Mouse (Mus musculus): ENCODE measurements at regions not wholly inside any gene's neighbourhood (a gene's known extent, or its start where the extent isn't known, plus 50 kb on each side); places are given as distances from the start of the nearest gene placed in this dataset.

DNA sequence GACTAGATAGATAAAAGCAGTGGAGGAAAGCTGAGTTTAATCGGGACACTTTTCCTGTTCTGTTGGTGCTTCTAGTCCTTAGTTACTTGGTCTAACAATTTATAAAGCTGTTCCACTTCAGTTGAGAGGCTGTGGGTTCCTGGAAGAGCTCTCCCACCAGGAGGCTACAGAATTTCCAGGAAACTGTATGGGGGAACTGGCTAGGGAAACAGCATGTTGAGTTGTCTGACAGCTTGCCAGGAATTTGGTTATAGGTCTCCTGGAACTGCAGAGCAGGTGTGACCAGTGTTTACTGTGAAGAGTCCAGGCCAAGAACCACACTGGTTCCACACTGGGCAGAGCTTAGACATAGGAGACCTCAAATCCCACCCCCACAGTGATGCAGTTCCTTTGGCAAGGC lies 65.0 kb upstream of the Pik3cg start:
- Histone ChIP-seq H3K4me3 (no peak overlapping the region), H3K27ac (no peak overlapping the region)
- DNase-seq (ENCODE audit: low spot score in 2 of 2): no peak
- TF ChIP-seq CTCF (conservative IDR thresholded peaks at IDR 0.05): no peak

DNA sequence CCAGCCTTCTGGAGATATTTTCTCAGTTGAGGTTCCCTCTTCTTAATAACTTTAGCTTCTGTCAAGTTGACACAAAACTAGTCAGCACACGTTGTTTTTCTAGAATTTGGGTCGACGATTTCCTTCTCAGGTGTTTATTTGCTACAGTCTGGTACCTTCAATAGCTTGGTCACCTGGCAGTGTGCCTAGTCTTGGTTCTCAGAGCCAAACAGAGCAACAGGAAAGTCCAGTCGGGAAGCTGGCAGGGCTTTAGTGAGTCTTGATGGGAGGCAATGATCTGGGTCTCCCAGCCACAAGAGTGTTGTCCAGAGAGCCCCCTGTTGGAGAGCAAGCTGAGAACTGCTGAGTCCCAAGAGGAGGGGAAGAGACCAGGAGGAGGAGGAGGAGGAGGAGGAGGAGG lies 71.4 kb upstream of the Pik3cg start:
- Histone ChIP-seq H3K27ac (no peak overlapping the region), H3K4me3 (no peak overlapping the region)
- TF ChIP-seq CTCF (conservative IDR thresholded peaks at IDR 0.05): no peak
- no peak for DNase-seq (ENCODE audit: low spot score in 2 of 2)

DNA sequence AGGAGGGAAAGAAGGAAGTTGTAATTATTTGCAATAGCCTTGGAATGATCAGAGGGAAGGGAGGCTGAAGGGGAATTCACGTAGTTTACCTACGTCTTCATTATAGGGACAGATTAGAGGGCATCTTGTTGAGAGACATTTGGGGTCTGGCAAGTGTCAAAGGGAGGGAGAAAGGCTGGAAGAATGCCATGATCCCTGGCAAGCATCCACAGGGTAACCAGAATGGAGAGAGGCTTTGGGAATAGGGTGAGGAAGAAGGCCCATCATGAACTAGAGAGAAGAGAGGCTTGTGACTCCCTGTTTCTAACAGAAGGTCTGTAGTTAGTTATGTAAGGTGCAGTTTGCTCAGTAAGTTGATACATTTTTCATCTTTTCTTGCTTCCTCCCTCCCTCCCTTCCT lies 71.8 kb upstream of the Pik3cg start:
- TF ChIP-seq CTCF (conservative IDR thresholded peaks at IDR 0.05): no peak
- DNase-seq (ENCODE audit: low spot score in 2 of 2): no peak
- no peak overlapping the region for H3K4me3 ChIP-seq
- no peak overlapping the region for H3K27ac ChIP-seq

DNA sequence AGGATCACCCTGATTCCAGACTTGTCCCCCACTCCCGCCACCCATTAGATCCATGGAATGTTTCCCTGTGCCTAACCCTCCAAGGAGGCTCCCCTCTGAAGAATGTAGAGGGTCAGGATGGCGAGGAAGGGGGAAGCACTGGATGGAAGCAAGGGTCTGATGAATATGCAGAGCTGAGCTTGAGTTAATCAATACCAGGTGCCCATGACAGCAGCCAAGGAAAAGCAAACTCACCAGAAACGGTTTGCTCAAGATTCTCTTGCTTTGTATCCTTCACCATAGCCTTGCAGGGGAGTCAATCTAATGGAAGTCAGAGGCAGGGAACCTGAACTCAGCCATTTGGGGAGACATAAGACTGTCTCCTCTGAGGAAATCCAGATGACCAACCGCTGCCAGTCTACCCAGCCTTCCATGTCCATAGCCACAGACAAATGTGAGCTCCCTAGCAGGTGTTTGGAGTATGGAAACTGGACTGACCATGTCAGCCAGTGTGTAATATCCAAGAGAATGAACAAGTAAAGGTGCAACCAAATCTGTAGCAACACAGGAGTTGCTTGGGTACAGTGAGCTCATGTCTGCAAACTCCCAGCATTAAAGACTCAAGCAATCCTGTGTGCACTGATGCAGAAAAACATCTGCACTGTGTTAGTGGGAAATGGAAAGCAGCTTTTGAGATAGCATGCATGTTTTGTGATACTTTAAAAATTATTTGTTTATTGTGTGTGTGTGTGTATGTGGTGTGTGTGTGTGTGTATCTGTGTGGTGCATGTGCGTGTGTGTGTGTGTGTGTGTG lies 74.1 kb upstream of the Pik3cg start:
- Histone ChIP-seq H3K4me3 (no peak overlapping the region), H3K27ac (no peak overlapping the region)
- DNase-seq (ENCODE audit: low spot score in 2 of 2): no peak
- TF ChIP-seq CTCF (conservative IDR thresholded peaks at IDR 0.05): no peak

DNA sequence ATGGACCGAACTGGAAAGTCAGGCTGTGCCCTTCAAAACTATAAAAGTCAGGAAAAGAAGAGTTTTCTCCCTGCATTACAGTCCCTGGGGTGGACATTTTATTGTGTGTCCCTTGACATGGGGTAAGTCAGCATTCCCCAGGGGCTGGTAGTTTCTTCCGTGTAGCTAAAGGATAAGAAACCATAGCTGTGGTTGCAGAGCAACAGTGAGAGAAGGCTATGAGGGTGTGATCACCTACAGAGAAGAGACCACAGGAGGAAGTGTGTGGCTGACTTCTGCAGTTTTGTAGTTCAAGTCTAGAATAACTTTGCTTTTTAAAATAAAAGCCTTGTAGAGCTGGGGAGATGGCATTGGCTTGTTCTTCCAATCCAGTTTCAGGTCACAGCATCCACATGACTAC lies 76.6 kb upstream of the Pik3cg start:
- TF ChIP-seq CTCF (conservative IDR thresholded peaks at IDR 0.05): no peak
- no peak for DNase-seq (ENCODE audit: low spot score in 2 of 2)
- Histone ChIP-seq H3K4me3 (no peak overlapping the region), H3K27ac (no peak overlapping the region)

DNA sequence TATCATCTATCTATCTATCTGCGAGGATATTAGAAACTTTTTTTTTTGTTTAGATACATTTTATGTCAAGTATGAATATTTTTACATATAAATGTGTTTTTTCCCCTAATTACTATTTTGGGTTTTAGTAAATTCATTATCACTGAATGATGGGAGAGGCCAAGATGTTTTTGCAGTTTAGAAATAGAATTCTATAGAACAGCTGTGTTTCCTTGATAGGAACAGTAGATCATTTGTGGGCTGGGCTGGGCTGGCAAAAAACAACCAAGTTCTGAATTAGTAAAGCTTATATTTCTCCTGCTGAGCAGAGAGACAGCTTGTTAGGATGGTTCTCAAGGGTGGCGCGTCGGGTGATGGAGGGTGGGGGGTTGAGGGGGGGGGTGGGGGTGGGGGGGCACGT lies 78.2 kb upstream of the Pik3cg start:
- DNase-seq (ENCODE audit: low spot score in 2 of 2): no peak
- no peak overlapping the region for H3K27ac ChIP-seq
- TF ChIP-seq CTCF (conservative IDR thresholded peaks at IDR 0.05): no peak
- no peak overlapping the region for H3K4me3 ChIP-seq

DNA sequence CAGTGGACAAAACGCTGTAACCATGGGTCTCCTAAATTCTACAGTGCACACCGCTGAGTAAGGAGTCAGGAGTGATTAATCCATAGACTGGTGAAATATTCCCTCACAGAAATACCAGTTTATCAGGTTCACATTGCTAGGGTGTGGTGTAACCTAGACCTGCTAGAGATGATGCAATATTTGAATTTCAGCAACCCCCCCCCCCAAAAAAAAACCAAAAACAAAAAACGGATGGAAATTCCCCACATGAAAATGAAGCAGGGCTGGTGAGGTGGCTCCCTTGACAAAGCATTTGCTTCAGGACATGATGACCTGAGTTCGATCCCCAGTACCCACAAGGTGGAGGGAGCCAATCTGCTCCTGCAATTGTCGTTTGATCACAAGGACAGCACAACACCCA lies 82.7 kb upstream of the Pik3cg start:
- no peak for DNase-seq (ENCODE audit: low spot score in 2 of 2)
- Histone ChIP-seq H3K4me3 (no peak overlapping the region), H3K27ac (no peak overlapping the region)
- no peak for TF ChIP-seq CTCF (conservative IDR thresholded peaks at IDR 0.05)

DNA sequence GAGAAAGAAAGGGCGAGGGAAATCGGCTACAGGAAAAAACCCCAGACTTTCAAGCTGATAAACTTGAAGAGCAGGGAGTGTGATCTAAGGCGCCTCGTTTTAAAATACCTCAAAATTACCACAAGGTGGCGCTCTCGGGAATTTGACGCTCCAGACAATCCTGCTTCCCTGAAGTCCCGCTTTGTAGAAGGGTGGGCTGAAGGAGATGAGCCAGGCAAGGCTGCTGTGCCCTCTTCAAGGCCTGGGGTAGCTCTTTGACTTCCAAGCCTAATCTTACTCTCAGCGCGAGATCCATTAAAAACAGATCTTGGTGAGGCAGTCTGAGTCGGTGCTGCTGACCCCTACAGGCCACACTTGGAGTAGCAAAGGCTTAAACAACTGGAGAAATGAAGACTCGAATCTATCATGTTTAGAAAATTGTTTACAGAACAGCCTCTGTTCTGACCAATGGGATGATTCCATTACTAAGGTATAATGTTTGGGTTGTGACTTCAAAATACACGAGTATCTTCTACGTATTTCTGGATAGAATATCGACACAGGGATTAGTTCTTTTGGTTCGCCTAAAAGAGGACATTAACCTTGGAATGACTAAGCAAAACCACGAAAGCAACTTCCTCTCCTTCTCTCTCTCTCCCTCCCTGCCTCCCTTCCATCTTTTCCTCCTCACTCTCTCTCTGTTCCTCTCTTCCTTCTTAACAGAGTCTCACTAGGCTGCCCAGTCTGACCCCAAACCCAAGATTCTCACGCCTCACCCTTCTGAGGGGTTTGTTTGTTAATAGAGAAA lies 83.7 kb upstream of the Pik3cg start:
- Histone ChIP-seq H3K27ac (no peak overlapping the region), H3K4me3 (peak overlapping the region; percentile 55)
- TF ChIP-seq CTCF (conservative IDR thresholded peaks at IDR 0.05): peak; percentile 88
- DNase-seq (ENCODE audit: low spot score in 2 of 2): peak; percentile 48 to 49

DNA sequence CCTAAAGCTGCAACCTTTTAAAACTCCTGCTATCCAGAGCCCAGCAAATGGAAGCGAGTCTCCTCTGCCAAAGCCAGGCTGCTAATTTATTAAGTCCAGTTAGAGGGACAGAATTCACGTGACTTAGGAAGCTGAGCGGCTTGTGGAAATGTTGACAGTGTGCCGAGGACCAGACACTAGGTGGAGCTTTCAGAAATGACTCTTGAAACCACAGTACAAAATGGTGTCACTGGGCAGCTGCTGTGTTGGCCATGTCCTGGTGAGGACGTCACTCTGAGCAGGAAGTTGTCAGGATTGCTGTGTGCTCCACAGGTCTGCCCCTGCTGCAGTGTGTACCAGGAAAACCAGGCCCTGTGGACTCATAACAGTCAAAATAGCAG lies 84.3 kb upstream of the Pik3cg start:
- H3K4me3 ChIP-seq: no peak overlapping the region
- H3K27ac ChIP-seq: no peak overlapping the region
- DNase-seq (ENCODE audit: low spot score in 2 of 2): no peak
- no peak for TF ChIP-seq CTCF (conservative IDR thresholded peaks at IDR 0.05)

DNA sequence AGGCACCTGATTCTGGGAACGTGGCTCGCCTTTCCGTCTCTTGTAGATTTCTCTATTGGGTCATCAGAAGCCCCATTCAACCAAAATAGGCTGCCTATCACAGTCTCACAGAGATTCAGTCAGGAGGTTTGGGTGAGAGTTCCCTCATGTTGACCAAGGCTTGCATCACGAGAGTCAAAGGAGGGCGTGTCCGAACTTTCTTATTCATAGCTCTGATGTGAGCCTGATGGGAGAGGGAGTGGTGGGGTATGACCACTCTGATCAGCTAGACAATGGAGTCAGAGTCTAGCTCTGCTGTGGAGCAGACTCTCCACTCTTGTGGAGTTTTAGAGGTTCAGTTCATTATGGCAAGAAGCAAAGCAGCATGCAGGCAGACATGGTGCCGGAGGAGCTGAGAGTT lies 81.1 kb upstream of the Ccdc71l start:
- H3K4me3 ChIP-seq: no peak overlapping the region
- DNase-seq (ENCODE audit: low spot score in 2 of 2): no peak
- no peak for TF ChIP-seq CTCF (conservative IDR thresholded peaks at IDR 0.05)
- H3K27ac ChIP-seq: no peak overlapping the region

DNA sequence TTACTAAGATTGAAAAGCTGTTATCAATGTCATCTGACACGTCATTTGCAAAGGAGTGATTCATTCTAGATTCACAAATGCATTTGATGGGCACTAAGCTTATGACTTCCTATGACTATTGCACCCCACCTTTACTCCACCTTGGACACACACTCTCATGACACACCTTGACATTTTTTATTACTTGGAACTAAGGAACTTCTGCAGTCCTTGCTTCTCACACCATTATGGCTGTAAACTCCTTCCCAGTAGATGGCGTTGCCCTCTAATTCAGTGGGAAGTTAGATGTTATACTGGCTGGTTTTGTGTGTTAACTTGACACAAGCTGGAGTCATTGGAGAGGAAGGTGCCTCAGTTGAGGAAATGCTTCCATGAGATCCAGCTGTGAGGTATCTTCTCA lies 78.8 kb upstream of the Ccdc71l start:
- H3K27ac ChIP-seq: no peak overlapping the region
- no peak for DNase-seq (ENCODE audit: low spot score in 2 of 2)
- TF ChIP-seq CTCF (conservative IDR thresholded peaks at IDR 0.05): no peak
- H3K4me3 ChIP-seq: no peak overlapping the region

DNA sequence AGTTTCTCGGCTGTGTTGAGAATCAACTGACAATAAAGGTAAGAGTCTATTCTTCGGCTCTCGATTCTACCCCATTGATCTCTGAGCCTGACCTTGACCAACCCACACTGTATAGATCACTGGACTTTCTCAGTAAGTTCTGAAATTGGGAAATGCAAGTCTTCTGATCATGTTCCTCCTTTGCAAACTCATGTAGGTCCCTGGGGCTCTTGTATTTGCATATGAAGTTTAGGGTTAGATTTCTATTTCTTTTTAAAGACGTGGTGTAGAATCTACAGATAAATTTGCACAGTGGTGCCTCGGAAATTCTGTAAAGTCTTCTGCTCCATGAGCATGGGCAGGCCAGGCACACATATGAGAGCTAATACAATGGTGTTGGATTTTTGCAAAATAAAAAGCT lies 72.8 kb upstream of the Ccdc71l start:
- no peak for TF ChIP-seq CTCF (conservative IDR thresholded peaks at IDR 0.05)
- DNase-seq (ENCODE audit: low spot score in 2 of 2): no peak
- no peak overlapping the region for H3K27ac ChIP-seq
- H3K4me3 ChIP-seq: no peak overlapping the region

DNA sequence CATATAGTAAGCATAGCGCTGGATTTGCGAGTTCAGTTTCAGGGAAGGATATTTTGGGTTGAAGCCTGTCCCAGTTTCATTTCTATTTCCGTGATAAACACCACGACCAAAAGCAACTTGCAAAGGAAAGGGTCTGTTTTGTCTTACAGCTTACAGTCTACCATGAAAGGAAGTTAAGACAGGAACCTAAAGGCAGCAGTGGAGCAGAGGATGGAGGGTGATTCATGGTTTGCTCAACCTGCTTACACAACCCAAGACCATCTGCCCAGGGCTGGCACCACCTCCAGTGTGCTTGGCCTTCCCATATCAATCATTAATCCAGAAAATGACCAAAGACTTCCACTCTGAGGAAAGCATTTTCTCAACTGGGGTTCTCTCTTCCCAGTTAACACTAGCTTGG lies 72.2 kb upstream of the Ccdc71l start:
- DNase-seq (ENCODE audit: low spot score in 2 of 2): no peak
- Histone ChIP-seq H3K27ac (no peak overlapping the region), H3K4me3 (no peak overlapping the region)
- no peak for TF ChIP-seq CTCF (conservative IDR thresholded peaks at IDR 0.05)
